Mouse (Mus musculus) lung, postnatal 36 days (tissue): ENCODE data around the gene Hnrnpm.
"Not testable (repeated sequence)": the region's sequence is repeated elsewhere in the genome, so short reads cannot be mapped to it uniquely, and the experiment has no call there.

ENCODE experiments used
- DNase-seq: peaks from one replicate; pipeline ENCODE4 v3.0.0; 2022; ENCODE audit warnings: mixed read lengths

Gene Hnrnpm

DNA sequence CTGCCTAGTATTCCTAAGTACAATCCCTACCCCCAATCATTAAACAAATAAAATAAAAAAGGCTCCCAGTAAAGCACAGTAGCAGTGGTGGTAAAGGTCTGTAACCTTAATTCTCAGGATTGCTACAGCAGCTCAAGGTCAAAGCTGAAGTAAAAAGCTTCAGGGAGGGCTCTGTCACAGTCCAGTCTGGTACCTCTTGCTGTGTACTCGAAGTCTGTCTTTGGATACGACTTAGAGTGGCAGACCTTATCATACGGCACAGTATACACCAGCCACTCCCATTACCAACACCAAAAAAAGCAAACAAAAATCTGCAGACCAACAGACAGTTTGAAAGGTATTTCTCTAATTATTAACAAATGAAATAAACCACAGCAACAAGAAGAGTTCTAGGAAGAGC lies 19.8 kb downstream of the Hnrnpm start:
- no peak for DNase-seq

DNA sequence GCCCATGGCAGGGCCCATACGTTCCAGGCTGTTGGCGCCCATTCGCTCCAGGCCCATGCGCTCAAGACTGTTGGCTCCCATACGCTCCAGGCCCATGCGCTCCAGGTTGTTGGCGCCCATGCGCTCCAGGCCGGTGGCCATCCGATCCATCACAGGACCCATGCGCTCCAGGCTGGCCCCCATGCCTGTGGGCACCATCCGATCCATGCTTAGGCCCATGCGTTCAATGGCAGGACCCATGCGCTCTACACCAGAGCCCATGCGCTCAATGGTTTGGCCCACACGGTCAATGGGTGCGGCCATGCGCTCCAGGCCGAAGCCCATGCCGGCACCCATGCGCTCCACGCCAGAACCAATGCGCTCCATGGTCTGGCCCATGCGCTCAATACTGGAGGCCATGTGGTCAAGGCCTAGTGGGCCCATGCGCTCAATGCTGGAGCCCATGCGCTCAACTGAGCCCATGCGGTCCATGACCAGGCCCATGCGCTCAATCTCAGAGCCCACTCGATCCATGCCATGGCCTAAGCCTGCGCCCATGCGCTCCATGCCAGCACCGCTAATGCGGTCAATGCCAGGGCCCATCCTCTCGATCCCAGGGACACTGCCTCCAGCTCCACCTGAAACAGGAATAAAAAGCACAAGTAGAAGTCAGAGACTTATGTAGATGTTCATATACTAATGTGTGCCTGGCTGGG lies 36.7 kb downstream of the Hnrnpm start:
- no peak for DNase-seq

DNA sequence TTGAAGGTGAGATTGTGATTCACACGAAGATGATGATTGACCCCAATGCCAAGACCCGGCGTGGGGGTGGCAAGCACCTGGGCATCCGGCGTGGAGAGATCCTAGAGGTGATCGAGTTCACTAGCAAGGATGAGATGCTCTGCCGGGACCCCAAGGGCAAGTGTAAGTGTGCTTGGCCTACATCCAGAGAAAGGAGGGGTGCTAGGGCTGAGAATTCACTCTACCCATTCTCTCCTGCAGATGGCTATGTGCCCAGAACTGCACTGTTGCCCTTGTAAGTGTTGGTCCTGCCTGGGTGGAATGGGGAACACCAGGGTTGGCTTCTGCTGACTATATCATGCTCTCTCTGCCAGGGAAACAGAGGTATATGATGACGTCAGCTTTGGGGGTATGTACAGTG lies 41.6 kb downstream of the Hnrnpm start:
- DNase-seq: no peak

DNA sequence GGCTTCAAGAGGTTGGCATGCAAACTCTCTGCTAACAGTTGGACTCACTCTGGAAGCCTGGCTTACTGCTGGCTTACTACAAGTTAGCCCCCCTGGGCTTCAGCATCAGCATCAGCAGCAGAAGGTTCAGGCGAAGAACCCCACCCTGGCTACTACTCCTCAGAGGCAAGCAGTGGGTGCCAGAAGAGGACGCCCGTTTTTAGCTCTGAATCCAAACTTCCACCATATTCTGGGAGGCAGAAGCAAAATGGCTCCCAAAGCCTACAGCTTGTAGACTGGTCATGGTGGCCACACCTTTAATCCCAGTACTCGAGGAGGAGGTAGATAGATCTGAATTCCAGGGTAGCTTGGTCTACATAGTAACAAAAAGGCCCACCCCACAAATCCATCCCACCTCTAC lies 42.6 kb downstream of the Hnrnpm start:
- DNase-seq: no peak

DNA sequence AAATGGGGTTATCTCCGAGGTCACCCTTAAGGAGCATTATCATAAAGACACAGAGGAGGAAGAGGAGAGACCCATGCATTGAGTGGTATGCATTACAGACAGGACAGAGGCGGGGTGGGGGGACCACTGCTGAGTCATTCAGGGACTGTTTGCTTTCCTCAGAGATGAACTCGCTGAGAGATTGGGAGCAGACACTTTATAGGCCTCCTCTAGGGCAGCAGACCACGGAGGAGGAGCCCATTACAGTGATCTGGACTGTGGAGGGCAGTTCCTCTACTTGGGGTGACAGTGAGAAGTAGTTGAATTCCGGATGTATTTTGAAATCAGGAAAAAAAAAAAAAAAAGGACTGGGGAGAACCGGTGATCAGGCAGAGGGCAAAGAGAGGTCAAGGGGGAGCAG lies 46.9 kb downstream of the Hnrnpm start:
- DNase-seq: no peak

DNA sequence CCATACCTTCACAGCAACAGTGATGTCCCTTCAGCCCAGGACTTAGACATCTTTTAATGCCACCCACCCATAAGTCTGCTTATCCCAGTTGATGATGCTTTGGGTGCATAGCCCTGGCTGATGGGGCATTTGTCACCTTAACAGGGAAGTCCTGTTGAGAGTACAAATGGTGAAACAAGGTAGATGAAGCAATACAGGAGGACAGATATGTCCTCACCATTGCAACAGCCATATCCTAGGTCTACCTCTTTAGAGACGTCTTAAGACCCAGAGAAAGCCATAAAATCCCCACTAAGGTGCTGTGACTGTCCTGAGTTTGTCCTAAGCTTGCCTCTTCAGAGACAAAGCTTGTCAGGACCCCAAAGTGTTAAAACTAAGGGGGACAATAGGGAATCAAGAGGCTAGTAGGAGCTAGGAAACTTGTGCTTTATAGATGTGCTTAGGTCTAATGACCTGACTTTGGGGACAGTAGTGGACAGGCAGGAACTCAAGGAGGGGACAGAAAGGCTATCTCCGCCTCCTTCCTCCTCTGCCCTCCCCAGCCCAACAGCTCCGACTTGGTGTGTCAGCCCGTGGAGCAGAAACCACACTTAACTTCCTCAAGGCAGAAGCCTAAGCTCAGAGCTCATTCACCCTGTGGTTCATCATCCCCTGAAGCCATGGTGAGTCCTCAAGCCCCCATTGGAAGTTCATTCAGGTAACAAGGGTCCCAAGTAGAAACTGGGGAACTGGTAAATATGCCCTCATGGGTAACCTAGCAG lies 49.0 kb downstream of the Hnrnpm start, which contains the start of gene Pram1:
Gene Pram1 (plus strand): TSS at position 541 of the 761 bp plus-strand sequence.
- no peak for DNase-seq

DNA sequence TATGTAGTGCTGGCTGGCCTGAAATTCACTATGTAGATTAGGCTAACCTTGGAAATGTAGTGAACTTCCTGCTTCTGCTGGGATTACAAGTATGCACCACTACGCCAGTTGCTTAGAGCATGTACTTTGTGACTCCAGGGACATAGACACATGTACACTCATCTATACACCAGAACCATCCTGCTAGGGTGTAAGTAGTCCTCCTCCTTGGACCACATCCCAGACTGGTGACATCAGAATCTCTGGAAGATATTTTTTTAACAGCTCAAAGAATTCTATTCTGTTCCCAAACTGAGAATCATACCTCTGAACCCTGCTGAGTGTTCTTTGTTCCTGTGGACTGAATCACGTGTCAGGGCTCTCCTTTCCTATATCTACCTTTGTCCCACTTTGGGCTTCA lies 49.6 kb downstream of the Hnrnpm start:
- no peak for DNase-seq

DNA sequence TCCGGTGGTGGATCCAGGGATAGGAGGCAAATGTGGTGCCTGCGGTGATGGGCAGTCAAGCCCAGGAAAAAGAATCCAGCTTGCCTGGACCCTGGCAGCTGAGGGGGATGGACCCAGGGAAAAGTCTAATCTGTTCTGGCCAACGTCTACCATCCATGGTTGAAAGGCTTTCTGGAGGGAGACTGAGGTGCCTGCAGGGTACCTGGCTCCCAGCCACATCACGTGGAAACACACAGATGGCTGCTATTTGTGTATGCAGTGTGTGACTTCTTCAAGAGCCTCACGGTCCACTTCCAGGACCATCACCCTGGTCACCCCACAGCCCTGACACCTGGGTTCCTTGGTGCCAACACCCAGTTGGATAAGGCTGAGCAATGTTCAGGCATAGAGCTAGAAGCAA lies 54.9 kb downstream of the Hnrnpm start:
- DNase-seq: no peak

DNA sequence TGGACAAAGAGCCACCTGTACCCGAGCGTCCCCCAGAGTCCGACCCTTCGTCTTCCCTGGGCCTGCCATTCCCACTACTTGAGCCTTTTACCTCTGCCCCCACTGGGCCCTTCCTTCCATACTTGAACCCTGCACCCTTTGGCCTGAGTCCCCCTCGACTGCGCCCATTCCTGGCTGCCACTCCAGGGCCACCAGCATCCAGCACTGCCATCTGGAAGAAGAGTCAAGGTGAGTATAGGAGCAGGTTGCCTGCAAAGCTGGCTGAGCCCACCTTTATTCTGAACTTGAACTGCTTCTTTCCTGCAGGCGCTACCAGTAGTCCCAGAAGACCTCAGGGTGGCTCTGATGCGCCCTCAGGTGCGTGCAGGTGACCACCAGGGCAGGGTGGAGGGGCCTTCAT lies 55.4 kb downstream of the Hnrnpm start:
- no peak for DNase-seq

DNA sequence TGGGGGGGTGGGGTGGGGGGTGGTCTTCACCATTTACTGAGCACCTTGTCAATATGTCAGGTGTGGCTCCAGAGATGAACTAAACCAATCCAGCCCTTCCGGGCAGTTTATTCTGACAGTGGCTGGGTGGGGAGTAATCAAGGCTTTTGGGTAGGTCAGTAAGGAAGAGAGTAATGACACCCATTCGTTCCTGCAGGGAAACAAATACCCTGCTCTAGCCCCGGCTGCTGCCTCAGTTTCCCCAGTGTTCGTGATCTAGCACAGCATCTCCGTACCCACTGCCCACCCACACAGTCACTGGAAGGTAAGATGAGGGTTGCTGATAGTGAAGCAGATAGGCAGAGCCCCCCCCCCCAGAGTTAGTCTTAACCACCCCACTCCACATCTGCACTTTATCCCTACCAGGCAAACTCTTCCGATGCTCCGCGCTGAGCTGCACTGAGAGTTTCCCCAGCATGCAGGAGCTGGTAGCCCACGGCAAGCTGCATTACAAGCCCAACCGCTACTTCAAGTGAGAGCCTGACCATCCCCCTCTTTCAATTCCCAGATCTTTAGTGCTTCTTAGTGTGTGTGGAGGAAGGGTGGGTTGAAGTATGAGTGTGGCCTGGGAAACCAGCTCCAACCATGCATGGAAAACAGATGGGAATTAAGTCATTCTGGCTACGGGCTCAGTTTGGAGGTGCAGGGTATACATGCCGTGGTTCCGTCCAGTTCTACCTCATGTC lies 56.3 kb downstream of the Hnrnpm start:
- DNase-seq: no peak

DNA sequence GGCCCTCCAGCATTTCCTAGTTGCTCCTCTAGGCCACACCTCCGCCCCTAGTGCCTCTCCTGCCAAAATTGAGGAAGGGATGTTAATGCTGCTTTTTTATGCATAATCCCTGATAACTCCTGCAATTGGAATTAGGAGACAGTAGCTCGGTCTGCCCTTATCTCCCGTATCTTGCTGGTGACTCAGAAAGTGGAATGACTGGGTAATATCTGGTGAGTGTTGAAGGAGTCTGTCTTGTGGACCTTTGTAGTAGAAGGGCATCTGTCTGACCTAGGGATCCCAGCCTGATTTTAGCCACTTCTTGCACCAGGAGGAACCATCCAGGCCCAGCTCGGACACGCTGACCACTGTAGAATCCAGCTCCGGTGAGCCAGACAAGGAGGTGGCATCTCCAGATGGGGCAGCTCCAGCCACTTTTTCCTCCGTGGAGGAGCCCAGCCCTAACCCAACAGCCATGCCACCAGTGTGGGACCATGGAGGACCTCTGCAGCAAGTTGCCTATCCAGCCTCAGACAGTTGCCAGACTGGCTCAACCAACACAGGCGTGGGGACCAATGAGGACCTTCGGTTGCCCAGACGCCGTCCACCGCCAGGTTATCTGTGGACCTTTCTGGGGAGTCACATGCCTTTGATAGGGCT lies 57.1 kb downstream of the Hnrnpm start:
- DNase-seq: no peak

DNA sequence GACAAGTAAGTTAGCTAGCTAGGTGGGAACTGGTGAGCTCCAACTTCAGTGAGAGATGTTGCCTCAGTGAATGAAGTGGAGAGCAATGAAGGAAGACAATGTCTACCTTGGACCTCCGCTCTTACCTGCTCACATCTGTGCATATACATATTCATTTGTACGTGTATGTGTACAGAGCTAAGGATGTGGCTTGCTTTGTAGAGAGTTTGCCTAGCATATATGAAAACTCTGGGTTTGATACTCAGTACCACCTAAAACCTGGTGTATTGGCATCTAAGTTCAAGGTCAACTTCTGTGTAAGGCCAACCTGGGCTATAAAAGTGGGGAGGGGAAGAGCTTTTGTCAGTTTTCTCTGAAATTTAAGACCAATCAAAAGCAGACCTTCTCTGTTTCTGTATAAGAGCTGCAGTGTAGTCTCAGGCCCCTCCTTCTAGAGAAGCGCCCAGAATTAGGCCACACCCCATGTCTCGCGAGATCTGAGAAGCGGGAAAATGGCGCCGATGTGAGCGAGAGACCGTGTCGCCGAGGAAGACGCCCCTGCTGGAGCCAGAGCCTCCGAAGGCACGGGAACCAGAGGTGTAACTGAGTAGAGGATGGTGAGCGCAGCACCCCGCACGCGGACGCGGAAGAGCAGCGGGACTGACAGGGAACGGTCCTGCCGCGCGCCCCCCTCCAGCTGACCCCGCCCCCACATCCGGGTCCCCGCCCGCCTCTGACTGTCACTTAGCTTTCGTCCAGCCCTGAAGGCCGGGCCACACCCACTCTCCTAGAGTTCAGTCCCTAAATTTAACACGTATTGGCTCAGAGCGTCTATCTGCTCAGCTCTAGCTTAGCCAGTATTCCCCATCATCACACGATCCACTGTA lies 57.8 kb downstream of the Hnrnpm start, which contains the start of gene Zfp414:
Gene Zfp414 (plus strand): TSS at position 470 of the 866 bp plus-strand sequence.
- peak; percentile 97 for DNase-seq

DNA sequence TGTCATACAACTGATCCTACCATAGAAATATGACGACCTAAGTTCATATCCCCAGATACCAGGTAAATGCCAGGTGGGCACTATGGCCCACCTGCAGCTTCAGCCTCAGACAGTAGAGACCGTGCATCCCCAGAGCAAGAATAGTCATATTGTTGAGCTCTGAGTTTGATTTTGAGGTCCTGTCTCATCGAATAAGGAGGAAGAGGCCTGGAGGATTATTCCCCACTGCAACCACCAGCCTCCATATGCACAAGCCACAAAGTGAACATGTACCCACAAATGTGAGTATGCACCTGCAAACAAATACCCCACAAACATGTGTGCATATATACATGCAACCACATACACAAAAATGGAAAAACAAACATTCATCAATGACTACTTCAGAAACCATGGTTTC lies 59.4 kb downstream of the Hnrnpm start:
- DNase-seq: no peak

DNA sequence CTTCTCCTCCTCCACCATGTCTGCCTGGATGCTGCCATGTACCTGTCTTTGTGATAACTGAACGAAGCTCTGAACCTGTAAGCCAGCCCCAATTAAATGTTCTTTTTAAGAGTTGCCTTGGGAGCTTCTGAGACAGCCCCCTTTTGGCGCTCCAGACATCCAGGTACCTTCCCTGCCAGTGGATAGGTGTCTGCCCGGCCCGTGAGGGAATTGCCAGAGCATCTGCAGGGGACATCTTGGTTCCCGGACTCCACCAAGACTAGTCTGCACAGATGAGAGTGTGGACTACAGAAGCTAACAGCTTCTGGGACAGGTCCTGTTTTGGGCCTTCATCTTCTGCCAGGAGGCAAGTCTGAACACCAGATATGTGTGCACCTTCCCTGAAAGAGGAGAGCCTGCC lies 72.9 kb downstream of the Hnrnpm start:
- DNase-seq: not testable (repeated sequence)

DNA sequence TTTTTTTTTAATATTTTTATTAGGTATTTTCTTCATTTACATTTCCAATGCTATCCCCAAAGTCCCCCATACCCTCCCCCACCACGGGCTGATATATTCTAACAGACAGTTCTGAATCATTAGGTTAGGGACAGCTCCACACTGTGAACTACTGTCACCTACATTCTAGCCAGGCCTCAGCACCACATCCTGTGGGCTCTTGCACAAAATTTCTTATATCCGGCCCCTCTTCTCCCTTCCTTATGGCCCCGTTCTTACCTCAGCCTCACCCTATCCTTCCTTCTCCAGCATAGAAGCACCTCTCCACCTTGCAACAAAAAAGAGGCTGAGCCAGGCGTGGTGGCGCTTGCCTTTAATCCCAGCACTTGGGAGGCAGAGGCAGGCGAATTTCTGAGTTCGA lies 76.1 kb downstream of the Hnrnpm start:
- no peak for DNase-seq

DNA sequence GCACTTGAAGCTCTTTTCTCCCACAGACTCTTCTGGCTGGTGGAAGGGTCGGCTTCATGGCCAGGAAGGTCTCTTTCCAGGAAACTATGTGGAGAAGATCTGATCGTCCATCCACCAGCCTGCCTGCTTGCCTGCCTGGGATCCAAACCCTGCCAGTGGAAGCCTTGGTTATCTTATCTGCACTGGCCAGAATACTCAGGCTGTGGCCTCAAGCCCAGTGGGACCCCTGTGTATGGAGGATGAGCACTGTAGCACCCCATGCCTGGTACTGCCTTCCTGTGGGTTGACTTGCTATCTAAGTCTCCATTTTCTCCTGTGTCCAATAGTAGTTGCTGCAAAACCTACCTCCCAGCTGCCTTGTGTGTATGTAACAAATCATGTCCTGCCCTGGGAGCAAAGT lies 79.4 kb downstream of the Hnrnpm start:
- no peak for DNase-seq

DNA sequence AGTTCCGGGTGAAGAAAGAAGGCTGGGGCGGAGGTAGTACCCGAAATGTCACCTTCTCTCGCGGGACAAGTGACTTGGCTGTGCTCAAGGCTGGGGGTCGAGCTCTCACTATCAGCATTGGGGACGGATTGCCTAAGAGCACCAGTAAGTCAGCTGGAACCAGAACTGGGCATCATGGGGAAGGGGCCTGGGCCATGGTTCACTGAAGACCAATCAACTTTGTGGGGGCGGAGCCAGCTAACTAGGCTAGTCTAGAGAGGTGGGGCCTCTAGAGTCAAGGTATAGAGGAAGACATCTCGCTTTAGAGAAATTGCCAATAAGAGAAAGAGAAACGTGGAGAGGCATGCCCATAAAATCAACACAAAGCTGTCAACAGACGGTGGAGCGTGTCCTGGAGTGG lies 84.7 kb downstream of the Hnrnpm start:
- no peak for DNase-seq

DNA sequence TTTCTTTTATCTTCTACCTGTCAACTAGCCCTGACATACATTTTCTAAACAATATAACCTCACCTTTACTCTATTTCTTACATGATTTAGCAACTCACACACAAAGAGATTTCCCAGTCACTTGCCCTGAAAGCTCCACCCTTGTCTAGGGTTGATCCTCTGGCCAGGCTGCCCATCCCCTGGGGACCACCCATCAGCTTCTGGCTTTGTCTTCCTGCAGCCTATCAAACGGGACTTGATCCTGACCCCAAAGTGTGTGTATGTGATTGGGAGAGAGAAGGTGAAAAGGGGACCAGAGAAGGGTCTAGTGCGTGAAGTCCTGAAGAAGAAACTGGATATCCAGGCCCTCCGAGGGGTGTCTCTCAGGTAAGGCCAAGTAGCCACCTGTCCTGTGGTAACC lies 85.8 kb downstream of the Hnrnpm start:
- DNase-seq: no peak

DNA sequence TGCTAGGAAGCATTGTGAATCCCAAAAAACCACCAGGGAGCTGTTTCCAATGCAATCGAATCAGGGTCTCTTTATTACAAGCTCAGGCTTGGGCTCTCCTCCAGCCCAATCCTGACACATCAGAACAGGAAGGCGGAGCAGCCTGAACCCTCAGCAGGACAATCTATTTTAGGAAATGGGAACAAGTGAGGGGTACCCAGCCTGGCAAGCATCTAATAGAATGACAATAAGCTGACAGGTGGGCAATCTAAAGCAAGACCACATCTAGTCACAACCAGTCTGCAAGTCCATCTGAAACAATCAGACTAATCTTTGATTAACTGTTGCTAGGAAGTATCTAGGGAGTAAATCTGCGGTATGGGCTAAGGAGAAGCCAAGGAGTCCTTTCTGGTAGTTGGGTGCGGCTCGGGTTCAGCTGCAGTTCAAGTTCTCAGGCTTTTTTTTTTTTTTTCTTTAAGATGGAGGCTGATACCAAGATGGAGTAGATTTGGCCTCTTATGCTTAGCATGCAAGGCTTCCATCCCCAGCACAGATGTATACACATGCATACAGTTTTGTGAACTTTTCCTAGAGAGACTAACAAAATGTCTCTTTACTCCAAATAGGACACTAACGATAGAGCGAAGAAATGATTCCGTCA lies 86.7 kb downstream of the Hnrnpm start:
- DNase-seq: no peak

DNA sequence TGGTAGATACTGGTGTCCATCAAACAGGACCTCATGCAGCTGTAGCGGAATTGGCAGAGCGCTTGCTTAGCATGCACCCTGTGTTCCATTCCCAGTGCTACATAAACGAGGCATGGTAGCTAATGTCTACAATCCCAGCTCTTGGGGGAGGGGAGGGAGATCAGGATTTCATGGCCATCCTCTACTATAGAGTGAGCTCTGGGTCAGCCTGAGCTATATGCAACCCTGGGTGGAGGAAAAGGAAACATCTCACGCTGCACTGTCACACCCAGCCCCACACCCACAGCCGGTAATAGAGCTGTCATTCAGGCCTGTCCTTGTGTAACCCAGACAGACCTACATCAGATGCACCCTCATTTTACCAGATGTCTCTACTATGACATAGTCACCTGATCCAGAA lies 88.2 kb downstream of the Hnrnpm start:
- DNase-seq: no peak

DNA sequence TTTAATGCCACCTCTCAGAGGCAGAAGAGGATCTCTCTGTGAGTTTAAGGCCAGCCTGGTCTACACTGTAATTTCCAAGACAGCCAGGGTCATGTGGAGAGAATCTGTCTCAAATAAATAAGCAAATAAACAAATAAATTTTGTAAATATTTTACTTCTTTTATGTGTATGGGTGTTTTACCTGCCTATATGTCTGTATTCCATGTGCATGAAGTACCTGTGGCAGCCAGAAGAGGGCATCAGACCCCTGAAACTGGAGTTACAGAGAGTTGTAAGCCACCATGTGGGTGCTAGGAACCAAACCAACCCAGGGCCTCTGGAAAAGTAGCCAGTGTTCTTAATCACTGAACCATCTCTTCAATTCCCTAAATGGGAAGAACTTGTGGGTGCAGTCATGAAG lies 89.4 kb downstream of the Hnrnpm start:
- no peak for DNase-seq
